8 mouse cellular contexts compared by ENCODE assay signal in the genomic region with DNA sequence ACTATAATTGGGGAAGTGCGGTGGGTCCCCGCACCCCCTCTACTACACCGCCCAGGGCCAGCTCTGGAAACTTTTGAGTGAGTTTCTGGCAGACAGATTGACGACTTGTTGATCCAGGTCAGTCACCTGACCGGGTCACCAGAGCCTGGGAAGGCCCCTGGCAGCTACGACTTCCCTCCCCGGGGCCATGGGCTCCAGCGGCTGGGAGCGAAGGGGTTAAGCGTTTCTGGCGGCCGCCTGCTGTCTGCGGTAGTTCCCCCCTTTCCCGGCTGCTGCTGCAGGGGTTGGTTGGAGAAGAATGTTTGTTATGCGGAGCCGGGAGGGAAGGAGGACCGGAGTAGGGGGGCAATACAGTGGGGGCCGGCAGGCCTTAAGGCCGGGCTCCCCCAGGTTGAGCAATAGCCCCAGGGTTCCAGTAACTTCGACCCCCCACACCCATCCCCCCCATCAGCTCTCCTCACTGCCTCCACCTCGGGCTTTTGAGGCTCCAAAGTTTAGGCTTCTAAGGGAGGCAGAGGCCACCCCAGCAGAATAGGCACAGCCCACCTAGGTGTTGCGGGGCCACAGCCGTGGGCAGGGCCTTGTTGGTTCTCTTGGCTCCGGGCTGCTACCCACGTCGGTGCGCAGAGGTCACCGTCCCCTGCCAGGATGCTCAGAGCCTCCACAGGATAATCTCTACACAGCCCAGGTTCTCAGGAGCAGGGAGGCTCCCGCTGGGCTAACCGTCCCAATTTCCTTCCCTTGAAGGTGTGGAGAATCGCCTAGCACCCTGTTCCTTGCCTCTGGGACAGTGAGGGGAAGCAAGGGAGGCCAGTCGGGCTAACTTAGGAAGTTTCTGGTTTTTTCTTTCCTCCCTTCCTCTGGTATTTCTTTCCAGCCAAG. TPM values are rescaled to one million over a fixed set of nuclear protein-coding genes. Genes with fewer than 3 reads are reported as not detected.
A peak's percentile ranks its signal among the peaks of the same experiment; 100 is the strongest.
DNase-seq lines count a peak whose midpoint lies in the region; ATAC-seq and TF ChIP-seq lines count a peak whose summit lies in the region.

No protein-coding gene starts in this region.

- 6% methylated on average over 32 of the region's 32 CpGs for WGBS in kidney, postnatal 0 days
- 3% methylated on average over 32 of the region's 32 CpGs for WGBS in midbrain, embryonic 11.5 days

- TF ChIP-seq POLR2A in bone marrow macrophage, adult 2 months (IDR thresholded peaks at IDR 0.05; ENCODE audit: borderline replicate concordance, low read depth, low read length), result no peak

- peaks cover 35% of the 10 kb centered on the region for H3K4me1 ChIP-seq in bone marrow macrophage, adult 2 months (ENCODE audit: control insufficient read depth, insufficient read depth, low read length)
- H3K4me1 ChIP-seq in kidney, postnatal 0 days (replicated peaks; ENCODE audit: insufficient read depth, low read length), result peaks cover 49% of the 10 kb centered on the region
- peaks cover 55% of the 10 kb centered on the region for H3K4me1 ChIP-seq in midbrain, embryonic 11.5 days (ENCODE audit: control insufficient read depth, insufficient read depth, low read length)

- peak overlapping the region; percentile 49 for H3K4me2 ChIP-seq in kidney, postnatal 0 days (ENCODE audit: low read length)
- H3K4me2 ChIP-seq in midbrain, embryonic 11.5 days, result peak overlapping the region; percentile 43

- no peaks in the 10 kb centered on the region for H3K27me3 ChIP-seq in kidney, postnatal 0 days (ENCODE audit: insufficient read depth, low read length)
- H3K27me3 ChIP-seq in midbrain, embryonic 11.5 days (ENCODE audit: control insufficient read depth, insufficient read depth, low read length), result no peaks in the 10 kb centered on the region; the same call in 1 of the 2 replicates

- no peak for TF ChIP-seq CTCF in bone marrow macrophage, adult 2 months (IDR thresholded peaks at IDR 0.05; ENCODE audit: low read depth, low read length)
- no peak for TF ChIP-seq CTCF in kidney, postnatal 0 days (IDR thresholded peaks at IDR 0.05; ENCODE audit: low read depth)

- peak overlapping the region; percentile 27 for H3K9ac ChIP-seq in kidney, postnatal 0 days (ENCODE audit: low read depth, low read length)
- H3K9ac ChIP-seq in midbrain, embryonic 11.5 days (ENCODE audit: low read length), result peak overlapping the region; percentile 39; the same call in 1 of the 2 replicates

- DNase-seq in adrenal gland, postnatal 14 days, result peak; percentile 61
- no peak for DNase-seq in adrenal gland, postnatal 36 days
- DNase-seq in kidney, postnatal 0 days (ENCODE audit: low spot score), result peak; percentile 92
- DNase-seq in midbrain, embryonic 11.5 days (ENCODE audit: low spot score, missing footprints), result peak; percentile 92
- no peak for DNase-seq in c-Kit-positive CD71-positive TER-119-positive erythroid progenitor cells, embryonic 14.5 days (ENCODE audit: low spot score)

- no peak overlapping the region for H3K27ac ChIP-seq in bone marrow macrophage, adult 2 months (ENCODE audit: insufficient read depth, low read depth, low read length)
- H3K27ac ChIP-seq in kidney, postnatal 0 days, result peak overlapping the region; percentile 83
- no peak overlapping the region for H3K27ac ChIP-seq in midbrain, embryonic 11.5 days (ENCODE audit: low read depth, low read length)

- ATAC-seq in granulocyte monocyte progenitor cell, adult 5-6 weeks (replicated peaks; ENCODE audit: poor library complexity, severe bottlenecking), result peak; percentile 31
- no peak for ATAC-seq in kidney, postnatal 0 days (replicated peaks; ENCODE audit: low FRiP score, low read depth)
- peak; percentile 43 for ATAC-seq in midbrain, embryonic 11.5 days (ENCODE audit: low FRiP score)
- ATAC-seq in erythroid progenitor cell, adult 5-6 weeks (replicated peaks; ENCODE audit: low FRiP score, poor library complexity, severe bottlenecking), result no peak

- no peaks in the 10 kb centered on the region for H3K9me3 ChIP-seq in kidney, postnatal 0 days (replicated peaks; ENCODE audit: low read length)
- H3K9me3 ChIP-seq in midbrain, embryonic 11.5 days (ENCODE audit: control insufficient read depth, low read length), result no peaks in the 10 kb centered on the region

- no peaks in the 10 kb centered on the region for H3K36me3 ChIP-seq in kidney, postnatal 0 days (ENCODE audit: insufficient read depth, low read length)
- H3K36me3 ChIP-seq in midbrain, embryonic 11.5 days (ENCODE audit: control insufficient read depth, insufficient read depth, low read length), result no peaks in the 10 kb centered on the region

- peak overlapping the region; percentile 19; the same call in 1 of the 2 replicates for H3K4me3 ChIP-seq in bone marrow macrophage, adult 2 months (ENCODE audit: insufficient read depth, low read length)
- no peak overlapping the region for H3K4me3 ChIP-seq in kidney, postnatal 0 days (replicated peaks; ENCODE audit: low read depth, low read length)
- peak overlapping the region; percentile 9; the same call in 1 of the 2 replicates for H3K4me3 ChIP-seq in midbrain, embryonic 11.5 days (ENCODE audit: low read depth, low read length)

RNA-seq across cellular contexts. Expression of a gene that starts 10.3 kb away (rescaled TPM):
- 1.6 and 3.5 TPM in 2 replicates for total RNA-seq in adrenal gland, postnatal 14 days (2021)
- 1 to 10 TPM in 1 of 2 experiments, under 1 TPM in 1; 0.40 to 2.1 TPM for total RNA-seq in adrenal gland, postnatal 36 days (2021)
- 0.87 and 2.8 TPM in 2 replicates for polyA plus RNA-seq in bone marrow macrophage, adult 2 months (2012; ENCODE audit: insufficient read depth, insufficient read length, missing spikeins)
- not detected in 2 replicates for total RNA-seq in granulocyte monocyte progenitor cell, adult 5-6 weeks (2014; fragmentation: Nextera tagmentation)
- total RNA-seq in granulocyte monocyte progenitor cell, adult 5-6 weeks (2017), result not detected in 2 replicates
- polyA plus RNA-seq in kidney, postnatal 0 days (2015; fragmentation: Nextera tagmentation; extraction: Ambion mirVana), result 2.1 and 2.7 TPM in 2 replicates
- polyA plus RNA-seq in midbrain, embryonic 11.5 days (2014; fragmentation: Nextera tagmentation; extraction: Ambion mirVana), result 0.21 and 0.74 TPM in 2 replicates
- total RNA-seq in erythroid progenitor cell, adult 5-6 weeks (2015; ENCODE audit: low replicate concordance), result not detected in 2 replicates
- not detected in 2 replicates for total RNA-seq in erythroid progenitor cell, adult 5-6 weeks (2017; ENCODE audit: low replicate concordance)

Comparison
In these comparisons a context has a peak if more than half of its experiments do, and no peak if none do; other contexts are left out.
1. DNase-seq: peak in adrenal gland, postnatal 14 days (single experiment), kidney, postnatal 0 days (single experiment) and midbrain, embryonic 11.5 days (single experiment); none in adrenal gland, postnatal 36 days (0 of 2) and c-Kit-positive CD71-positive TER-119-positive erythroid progenitor cells, embryonic 14.5 days (single experiment).
2. ATAC-seq: peak in granulocyte monocyte progenitor cell, adult 5-6 weeks (single experiment) and midbrain, embryonic 11.5 days (single experiment); none in kidney, postnatal 0 days (single experiment) and erythroid progenitor cell, adult 5-6 weeks (single experiment).